Mouse (Mus musculus): ENCODE results near the gene Rps16. TPM values are rescaled to one million over a fixed set of nuclear protein-coding genes. Genes with fewer than 3 reads are reported as not detected.

The Rps16 gene
- polyA plus RNA-seq (2011; ENCODE audit: insufficient read length, low read depth, missing spikeins) = 997 and 1,079 TPM in 2 replicates

DNA sequence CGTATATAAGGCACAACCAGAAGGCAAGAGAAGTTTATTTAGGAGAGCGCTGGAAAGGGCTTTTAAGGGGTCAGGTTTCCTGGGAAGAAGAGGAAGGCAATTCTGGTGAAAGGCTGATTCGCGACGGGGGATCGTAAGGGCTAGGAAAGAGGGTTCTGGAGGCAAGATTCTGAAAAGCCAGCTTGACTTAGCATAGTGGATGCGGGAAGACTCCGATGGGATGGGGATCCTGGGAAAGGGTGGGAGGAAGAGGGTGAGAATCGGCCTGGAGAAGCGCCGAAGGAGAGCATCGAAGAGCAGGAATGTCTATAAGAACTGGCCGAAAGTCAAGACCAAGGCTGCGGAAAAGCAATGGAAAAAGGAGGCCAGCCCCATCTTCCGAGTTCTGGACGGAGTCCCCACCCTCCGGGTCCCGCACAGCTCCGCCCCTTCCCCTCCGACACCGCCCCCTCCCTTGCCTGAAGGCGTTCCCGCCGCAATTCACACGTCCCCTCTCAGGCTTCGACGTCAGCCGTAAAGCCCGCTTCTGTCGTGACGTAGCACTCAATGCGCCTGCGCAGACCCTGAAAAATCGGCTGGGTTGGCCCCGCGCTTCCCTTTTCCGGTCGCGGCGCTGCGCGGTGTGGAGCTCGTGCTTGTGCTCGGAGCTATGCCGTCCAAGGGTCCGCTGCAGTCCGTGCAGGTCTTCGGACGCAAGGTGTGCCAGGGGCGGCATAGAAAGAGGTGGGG lies at the start of gene Rps16:
Gene Rps16, plus strand, starts transcription at position 498 of the 729 bp plus-strand sequence.
- Histone ChIP-seq H3K4me3 (ENCODE audit: insufficient read depth, low read length) (peak within 1 kb of the TSS; percentile 98), H3K27ac (ENCODE audit: insufficient read depth, low read length) (peak within 1 kb of the TSS; percentile 90), H3K4me1 (ENCODE audit: control insufficient read depth, insufficient read depth, low read length) (no peaks in the 10 kb centered on the region)
- TF ChIP-seq CTCF (IDR thresholded peaks at IDR 0.05; ENCODE audit: borderline replicate concordance, insufficient read depth, low read length) (no peak), POLR2A (IDR thresholded peaks at IDR 0.05; ENCODE audit: low read depth, low read length) (peak; percentile 67)

- H3K4me3 ChIP-seq (ENCODE audit: insufficient read depth, low read length) = no peak within 1 kb of the TSS
- no peaks in the 10 kb centered on the region for H3K4me1 ChIP-seq (ENCODE audit: control insufficient read depth, insufficient read depth, low read length)
- no peak within 1 kb of the TSS for H3K27ac ChIP-seq (ENCODE audit: insufficient read depth, low read length)
- peak; percentile 55; the same call in 1 of the 2 replicates for TF ChIP-seq CTCF (IDR thresholded peaks at IDR 0.05; ENCODE audit: borderline replicate concordance, insufficient read depth, low read length)
- no peak for TF ChIP-seq POLR2A (IDR thresholded peaks at IDR 0.05; ENCODE audit: low read depth, low read length)
These were observed 48.6 kb upstream of the Rps16 start, which contains the start of gene Dll3 for GRCm38 (mm10) chr7:28301616-28302433. Gene Dll3, minus strand, starts transcription at chr7:28302238.

- no peak overlapping the region for H3K4me3 ChIP-seq (ENCODE audit: insufficient read depth, low read length)
- no peak overlapping the region for H3K27ac ChIP-seq (ENCODE audit: insufficient read depth, low read length)
- no peaks in the 10 kb centered on the region for H3K4me1 ChIP-seq (ENCODE audit: control insufficient read depth, insufficient read depth, low read length)
- TF ChIP-seq POLR2A (IDR thresholded peaks at IDR 0.05; ENCODE audit: low read depth, low read length) (no peak), CTCF (IDR thresholded peaks at IDR 0.05; ENCODE audit: borderline replicate concordance, insufficient read depth, low read length) (no peak)
These were observed 44.8 kb upstream of the Rps16 start for GRCm38 (mm10) chr7:28305641-28306040.

- TF ChIP-seq POLR2A (IDR thresholded peaks at IDR 0.05; ENCODE audit: low read depth, low read length) (no peak), CTCF (IDR thresholded peaks at IDR 0.05; ENCODE audit: borderline replicate concordance, insufficient read depth, low read length) (no peak)
- no peak overlapping the region for H3K27ac ChIP-seq (ENCODE audit: insufficient read depth, low read length)
- no peak overlapping the region for H3K4me3 ChIP-seq (ENCODE audit: insufficient read depth, low read length)
- H3K4me1 ChIP-seq (ENCODE audit: control insufficient read depth, insufficient read depth, low read length) = no peaks in the 10 kb centered on the region
These were observed 44.2 kb upstream of the Rps16 start for GRCm38 (mm10) chr7:28306216-28306615.

DNA sequence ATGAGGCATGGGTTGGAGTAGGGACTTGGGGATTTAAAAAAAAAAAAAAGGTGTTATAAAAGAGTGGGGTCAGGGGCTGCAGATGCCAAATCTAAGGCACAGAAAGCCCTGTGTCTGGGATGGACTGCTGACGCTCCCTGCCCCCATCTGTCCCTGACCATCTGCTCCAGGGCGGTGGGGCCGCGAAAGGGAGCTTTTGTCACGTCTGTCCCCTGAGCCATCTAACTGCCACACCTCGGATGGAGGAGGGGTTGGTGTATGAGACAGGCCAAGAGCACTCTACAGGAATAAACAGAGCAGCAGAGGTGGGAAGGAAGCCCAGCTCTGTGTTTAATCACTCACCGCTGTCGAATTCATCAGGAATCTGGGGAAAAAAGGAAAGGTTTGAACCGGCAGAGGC lies 40.7 kb upstream of the Rps16 start:
- Histone ChIP-seq H3K4me3 (ENCODE audit: insufficient read depth, low read length) (no peak overlapping the region), H3K4me1 (ENCODE audit: control insufficient read depth, insufficient read depth, low read length) (no peaks in the 10 kb centered on the region), H3K27ac (ENCODE audit: insufficient read depth, low read length) (no peak overlapping the region)
- TF ChIP-seq CTCF (IDR thresholded peaks at IDR 0.05; ENCODE audit: borderline replicate concordance, insufficient read depth, low read length) (no peak), POLR2A (IDR thresholded peaks at IDR 0.05; ENCODE audit: low read depth, low read length) (no peak)

DNA sequence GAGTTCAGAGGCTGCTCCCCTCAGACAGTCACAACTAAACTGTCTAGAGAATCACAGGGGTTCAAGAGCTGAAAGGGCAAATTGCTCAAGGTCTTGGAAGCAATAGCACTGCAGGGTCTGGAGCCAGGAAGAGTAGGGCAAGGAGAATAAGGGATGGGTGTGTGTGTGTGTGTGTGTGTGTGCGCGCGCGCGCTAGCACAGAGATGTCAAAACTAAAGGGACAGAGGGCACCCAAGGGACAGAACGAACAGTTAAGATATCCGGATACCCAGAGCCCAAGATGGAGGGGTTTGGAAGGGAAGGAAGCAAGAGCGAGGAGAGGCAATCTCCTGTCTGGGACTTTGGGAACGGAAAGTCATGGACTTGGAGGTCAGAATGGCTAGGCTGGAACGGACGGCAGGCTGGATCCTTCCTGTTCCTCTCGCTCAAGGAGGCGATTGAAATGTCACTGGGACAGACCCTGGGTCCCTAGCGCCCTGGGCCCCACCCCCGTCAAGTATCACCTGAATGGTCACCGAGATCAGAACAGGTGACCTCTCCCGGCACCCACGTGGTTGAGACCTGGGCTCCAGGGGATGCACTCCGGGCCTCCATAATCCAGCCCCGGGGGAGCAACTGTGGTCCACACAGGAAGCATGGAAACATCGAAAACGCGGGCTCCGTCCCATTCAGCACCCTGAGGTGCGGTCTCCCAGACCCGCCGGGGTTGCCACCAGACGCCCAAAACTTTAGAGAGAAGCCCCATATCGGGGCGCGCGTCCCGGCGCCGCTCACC lies 39.1 kb upstream of the Rps16 start:
- Histone ChIP-seq H3K4me3 (ENCODE audit: insufficient read depth, low read length) (peak overlapping the region; percentile 82), H3K27ac (ENCODE audit: insufficient read depth, low read length) (no peak overlapping the region), H3K4me1 (ENCODE audit: control insufficient read depth, insufficient read depth, low read length) (no peaks in the 10 kb centered on the region)
- TF ChIP-seq POLR2A (IDR thresholded peaks at IDR 0.05; ENCODE audit: low read depth, low read length) = no peak
- no peak for TF ChIP-seq CTCF (IDR thresholded peaks at IDR 0.05; ENCODE audit: borderline replicate concordance, insufficient read depth, low read length)

DNA sequence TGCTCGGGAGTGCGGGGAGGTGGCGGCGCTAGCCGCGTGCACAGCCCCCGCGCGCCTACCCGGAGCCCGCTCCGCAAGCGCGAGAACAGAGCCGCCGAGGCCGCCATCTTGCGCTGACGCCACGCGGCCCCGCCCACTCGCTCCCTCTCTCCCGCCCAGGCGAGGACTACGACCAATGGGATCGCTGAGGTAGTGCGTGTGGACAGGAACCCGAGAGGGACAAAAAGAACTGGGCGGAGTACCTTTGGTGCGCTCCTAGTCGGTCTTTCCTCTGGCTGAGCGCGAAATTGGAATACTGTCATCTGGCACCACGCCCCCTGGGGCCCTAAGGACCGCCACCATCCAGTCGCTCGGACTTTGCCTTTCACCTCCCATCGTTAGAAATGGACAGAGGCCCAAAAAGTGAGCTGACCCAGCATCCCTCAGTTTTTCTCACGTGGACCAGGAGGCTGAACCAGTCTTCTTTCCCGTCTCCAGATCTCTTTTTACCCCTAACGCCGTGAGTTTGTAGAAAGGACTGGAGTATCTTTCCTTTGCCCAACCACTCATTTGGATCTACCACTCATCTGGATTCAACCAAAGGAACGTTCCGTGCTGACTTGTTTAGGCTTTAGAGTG lies 38.4 kb upstream of the Rps16 start, which contains the start of gene Timm50:
Gene Timm50, minus strand, starts transcription at position 147 of the 618 bp plus-strand sequence.
- Histone ChIP-seq H3K4me3 (ENCODE audit: insufficient read depth, low read length) (peak within 1 kb of the TSS; percentile 82), H3K27ac (ENCODE audit: insufficient read depth, low read length) (no peak within 1 kb of the TSS), H3K4me1 (ENCODE audit: control insufficient read depth, insufficient read depth, low read length) (no peaks in the 10 kb centered on the region)
- TF ChIP-seq POLR2A (IDR thresholded peaks at IDR 0.05; ENCODE audit: low read depth, low read length) (peak; percentile 79), CTCF (IDR thresholded peaks at IDR 0.05; ENCODE audit: borderline replicate concordance, insufficient read depth, low read length) (no peak)

DNA sequence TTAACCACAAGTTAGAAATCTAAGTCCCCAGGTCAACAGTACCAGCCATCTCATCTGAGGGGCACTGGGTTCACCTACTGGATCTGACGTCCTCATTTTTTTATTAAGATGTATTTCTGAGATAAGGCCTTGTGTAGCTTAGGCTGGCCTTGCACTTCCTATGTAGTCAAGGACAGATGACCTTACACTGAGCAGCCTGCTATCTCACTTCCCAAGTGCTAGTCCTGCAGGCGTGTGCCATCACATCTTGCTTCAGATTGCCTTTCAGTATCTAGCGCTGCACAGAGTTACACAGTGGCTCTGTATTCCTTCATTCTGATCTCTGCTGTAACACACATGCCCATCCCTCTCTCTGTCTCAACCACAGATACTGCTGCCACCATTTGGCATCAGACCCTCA lies 32.4 kb upstream of the Rps16 start:
- no peaks in the 10 kb centered on the region for H3K4me1 ChIP-seq (ENCODE audit: control insufficient read depth, insufficient read depth, low read length)
- TF ChIP-seq POLR2A (IDR thresholded peaks at IDR 0.05; ENCODE audit: low read depth, low read length) (no peak), CTCF (IDR thresholded peaks at IDR 0.05; ENCODE audit: borderline replicate concordance, insufficient read depth, low read length) (no peak)

DNA sequence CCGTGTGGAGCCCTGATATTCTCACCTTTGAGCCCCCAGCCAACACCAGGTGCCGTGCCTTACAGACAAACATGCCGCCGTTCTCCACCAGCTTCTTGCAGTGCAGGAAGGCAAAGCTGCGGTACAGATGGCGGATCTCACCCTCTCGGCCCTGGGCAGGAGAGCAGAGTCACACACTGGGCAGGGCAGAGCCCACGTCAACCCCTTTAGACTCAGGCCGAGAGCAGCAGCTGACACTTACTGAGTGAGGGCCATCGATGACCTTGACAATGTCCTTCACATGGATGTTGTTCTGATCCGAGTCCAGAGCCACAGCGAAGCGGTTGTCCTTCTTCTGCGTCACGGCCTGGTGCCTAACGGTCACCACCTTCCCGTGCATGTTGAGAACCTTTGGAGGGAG lies 31.7 kb upstream of the Rps16 start:
- no peaks in the 10 kb centered on the region for H3K4me1 ChIP-seq (ENCODE audit: control insufficient read depth, insufficient read depth, low read length)
- H3K27ac ChIP-seq (ENCODE audit: insufficient read depth, low read length) = no peak overlapping the region
- TF ChIP-seq POLR2A (IDR thresholded peaks at IDR 0.05; ENCODE audit: low read depth, low read length) = no peak
- no peak for TF ChIP-seq CTCF (IDR thresholded peaks at IDR 0.05; ENCODE audit: borderline replicate concordance, insufficient read depth, low read length)
- H3K4me3 ChIP-seq (ENCODE audit: insufficient read depth, low read length) = no peak overlapping the region

More for the DNA sequence above, 32.4 kb upstream of the Rps16 start:
- Histone ChIP-seq H3K4me3 (ENCODE audit: insufficient read depth, low read length) (no peak overlapping the region), H3K27ac (ENCODE audit: insufficient read depth, low read length) (no peak overlapping the region)
